Mouse (Mus musculus) midbrain, postnatal 0 days (tissue): ENCODE results near the gene Gnmt. TPM values are rescaled to one million over a fixed set of nuclear protein-coding genes. Genes with fewer than 3 reads are reported as not detected.
A peak's percentile ranks its signal among the peaks of the same experiment; 100 is the strongest.

Source experiments
- ATAC-seq: fragments of 200-750 bp; cut with Nextera tagmentation; 2 replicates; pipeline ENCODE4 v1.8.0; 2017; ENCODE audit warnings: moderate number of reproducible peaks, mild to moderate bottlenecking, moderate TSS enrichment, moderate library complexity; ENCODE audit not compliant: low FRiP score
- DNase-seq: peaks from one replicate; pipeline ENCODE4 v3.0.0-alpha.2; 2015; ENCODE audit warnings: low spot score
- H3K27ac ChIP-seq: fragments of 300-500 bp; sonication (generic); 2 replicates; pipeline ENCODE4 v1.5.1; 2014; ENCODE audit warnings: low read depth, mild to moderate bottlenecking, low read length, mixed read lengths
- H3K27me3 ChIP-seq: fragments of 300-500 bp; sonication (generic); 2 replicates; pipeline ENCODE4 v1.6.1; 2014; ENCODE audit warnings: low read length, control low read depth, mixed read lengths; ENCODE audit not compliant: insufficient read depth
- H3K36me3 ChIP-seq: fragments of 300-500 bp; sonication (generic); 2 replicates; pipeline ENCODE4 v1.6.1; 2014; ENCODE audit warnings: low read length, control low read depth, mixed read lengths; ENCODE audit not compliant: insufficient read depth
- H3K4me1 ChIP-seq: fragments of 300-500 bp; sonication (generic); 2 replicates; pipeline ENCODE4 v1.6.1; 2014; ENCODE audit warnings: mild to moderate bottlenecking, control low read depth, antibody characterized with exemption, low read length, mixed read lengths; ENCODE audit not compliant: insufficient read depth
- H3K4me2 ChIP-seq: fragments of 300-500 bp; sonication (generic); 2 replicates; pipeline ENCODE4 v1.6.1; 2014; ENCODE audit warnings: low read depth, mild to moderate bottlenecking, low read length, mixed read lengths; ENCODE audit not compliant: poor library complexity, severe bottlenecking
- H3K4me3 ChIP-seq: fragments of 300-500 bp; sonication (generic); 2 replicates; pipeline ENCODE4 v1.5.1; 2014; ENCODE audit warnings: low read depth, mild to moderate bottlenecking, low read length, moderate library complexity
- H3K9ac ChIP-seq: fragments of 300-500 bp; sonication (generic); replicated peaks from 2 replicates; pipeline ENCODE4 v1.6.1; 2014; ENCODE audit warnings: mild to moderate bottlenecking, low read length, moderate library complexity, mixed read lengths; ENCODE audit not compliant: poor library complexity, severe bottlenecking
- H3K9me3 ChIP-seq: fragments of 300-500 bp; sonication (generic); 2 replicates; pipeline ENCODE4 v1.6.1; 2016; ENCODE audit warnings: low read length, control low read depth
- CTCF ChIP-seq: IDR thresholded peaks from 2 replicates; pipeline ENCODE4 v1.5.1; 2016; ENCODE audit warnings: antibody characterized with exemption, mild to moderate bottlenecking
- WGBS: fragments of 180-500 bp; shearing (Covaris S2); extraction: QIAGEN DNeasy Blood & Tissue Kit; methylation state at CpG from one replicate; pipeline ENCODE4 v1.1.7; 2014; 5-methylcytosine and 5-hydroxymethylcytosine counted together
- polyA plus RNA-seq: library from polyadenylated mRNA; unstranded; fragments of >200 nt; fragmentation: Nextera tagmentation; extraction: Ambion mirVana; gene quantifications from 2 replicates; pipeline ENCODE4 v1.2.1, GENCODE M21; 2015
- total RNA-seq: library from RNA; depleted of rRNA; stranded (reverse); fragments of >200 nt; gene quantifications from 2 replicates; pipeline ENCODE4 v1.2.3, GENCODE M21; 2014

Gnmt gene
- total and polyA plus RNA-seq, 2 experiments from 2014 or later = 0.27 to 0.88 TPM

DNA sequence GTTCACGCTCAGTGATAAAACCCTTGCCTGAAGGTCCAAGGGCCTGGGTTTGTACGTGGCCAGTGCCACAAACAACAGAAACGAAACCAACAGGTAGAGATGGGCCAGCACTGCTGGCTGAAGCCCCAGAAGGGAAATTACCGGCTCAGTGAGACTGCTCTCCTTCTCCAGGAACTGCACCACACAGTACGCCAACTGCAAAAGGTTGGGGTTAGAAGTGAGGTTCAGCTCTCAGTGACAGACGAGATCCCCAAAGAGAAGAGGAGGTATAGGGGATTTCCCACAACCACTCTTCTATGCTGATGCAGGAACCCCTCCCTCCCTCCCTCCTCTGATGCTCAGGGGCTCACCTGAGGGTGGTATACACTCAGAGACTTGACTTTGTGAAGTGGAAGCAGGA, 43.1 kb downstream of the Gnmt start:
- H3K9me3 ChIP-seq = no peaks in the 10 kb centered on the region
- no peaks in the 10 kb centered on the region for H3K27me3 ChIP-seq
- H3K4me1 ChIP-seq = peaks cover 4% of the 10 kb centered on the region; the same call in 1 of the 2 replicates
- no peak overlapping the region for H3K4me3 ChIP-seq
- peaks cover 41% of the 10 kb centered on the region for H3K36me3 ChIP-seq
- no peak overlapping the region for H3K27ac ChIP-seq
- DNase-seq = no peak
- no peak overlapping the region for H3K9ac ChIP-seq
- H3K4me2 ChIP-seq = no peak overlapping the region
- no peak for TF ChIP-seq CTCF
- 97% methylated on average over 6 of the region's 6 CpGs for WGBS
- no peak for ATAC-seq

DNA sequence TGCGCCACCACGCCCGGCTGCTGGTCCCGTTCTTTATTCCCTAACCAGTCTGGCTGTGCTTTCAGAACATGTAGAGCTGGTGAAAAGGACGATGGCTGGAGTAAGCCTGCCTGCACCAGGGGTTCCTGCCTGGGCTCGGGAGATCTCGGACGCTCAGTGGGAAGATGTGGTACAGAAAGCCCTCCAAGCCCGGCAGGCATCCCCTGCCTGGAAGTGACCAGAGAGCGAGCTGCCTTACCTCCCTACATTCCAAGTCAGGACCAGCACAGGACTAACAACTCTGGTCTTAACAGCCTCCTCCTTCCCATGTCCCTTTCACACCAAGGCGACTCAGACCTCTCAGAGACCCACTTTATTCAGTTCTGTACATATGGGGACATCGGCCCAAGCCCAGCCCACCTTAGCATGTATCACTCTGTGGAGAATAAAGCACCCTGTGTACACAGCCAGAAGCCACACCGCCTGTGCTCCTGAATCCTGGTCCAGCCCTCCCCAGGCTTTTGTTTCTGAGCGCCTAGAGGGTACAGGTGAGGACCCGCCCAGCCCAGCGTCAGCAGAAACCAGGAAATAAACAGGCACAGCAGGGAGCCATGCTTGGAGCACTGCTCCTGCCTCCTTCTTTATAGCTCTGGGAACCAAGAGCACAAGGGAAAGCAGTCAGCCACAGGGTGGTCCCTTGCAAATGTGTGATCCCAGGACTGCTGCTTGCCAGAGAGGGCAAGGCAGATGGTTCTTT, 46.1 kb downstream of the Gnmt start:
- DNase-seq (no peak), ATAC-seq (no peak)
- Histone ChIP-seq H3K4me2 (no peak overlapping the region), H3K27ac (no peak overlapping the region), H3K9me3 (no peaks in the 10 kb centered on the region), H3K9ac (no peak overlapping the region), H3K4me3 (no peak overlapping the region), H3K27me3 (no peaks in the 10 kb centered on the region), H3K36me3 (peaks cover 44% of the 10 kb centered on the region), H3K4me1 (peaks cover 15% of the 10 kb centered on the region; the same call in 1 of the 2 replicates)
- WGBS = 76% methylated on average over 16 of the region's 16 CpGs
- TF ChIP-seq CTCF = no peak

DNA sequence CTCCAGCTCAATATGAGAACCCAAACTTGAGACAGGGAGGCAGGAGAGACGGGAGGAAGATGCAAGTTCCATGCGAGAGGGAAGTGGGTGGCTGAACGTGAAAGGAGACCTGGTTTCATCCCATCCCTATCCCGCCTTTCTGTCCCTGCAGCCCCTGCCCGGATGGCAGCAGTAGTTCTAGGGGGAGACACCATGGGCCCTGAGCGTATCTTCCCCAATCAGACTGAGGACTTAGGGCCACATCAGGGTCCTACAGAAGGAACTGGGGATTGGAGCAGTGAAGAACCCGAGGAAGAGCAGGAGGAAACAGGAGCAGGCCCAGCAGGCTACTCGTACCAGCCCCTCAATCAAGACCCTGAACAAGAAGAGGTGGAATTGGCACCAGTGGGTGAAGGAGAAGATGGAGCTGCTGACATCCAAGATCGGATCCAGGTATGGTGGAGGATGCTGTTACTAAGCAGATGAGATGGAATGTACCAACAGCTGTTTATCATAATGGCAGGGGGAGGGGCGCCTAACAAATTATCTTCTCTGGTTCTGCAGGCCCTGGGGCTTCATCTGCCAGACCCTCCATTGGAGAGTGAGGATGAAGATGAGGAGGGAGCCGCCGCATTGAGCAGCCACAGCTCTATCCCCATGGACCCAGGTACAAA, 47.4 kb downstream of the Gnmt start:
- 25% methylated on average over 12 of the region's 12 CpGs for WGBS
- peak overlapping the region; percentile 91 for H3K4me3 ChIP-seq
- peaks cover 15% of the 10 kb centered on the region; the same call in 1 of the 2 replicates for H3K4me1 ChIP-seq
- ATAC-seq = no peak
- H3K9ac ChIP-seq = peak overlapping the region; percentile 74
- peak overlapping the region; percentile 83 for H3K27ac ChIP-seq
- peak overlapping the region; percentile 91 for H3K4me2 ChIP-seq
- no peaks in the 10 kb centered on the region for H3K27me3 ChIP-seq
- peaks cover 51% of the 10 kb centered on the region for H3K36me3 ChIP-seq
- no peak for DNase-seq
- 0 out of 2 replicates have a peak, but pooled peaks have one; percentile 1 for TF ChIP-seq CTCF
- no peaks in the 10 kb centered on the region for H3K9me3 ChIP-seq

DNA sequence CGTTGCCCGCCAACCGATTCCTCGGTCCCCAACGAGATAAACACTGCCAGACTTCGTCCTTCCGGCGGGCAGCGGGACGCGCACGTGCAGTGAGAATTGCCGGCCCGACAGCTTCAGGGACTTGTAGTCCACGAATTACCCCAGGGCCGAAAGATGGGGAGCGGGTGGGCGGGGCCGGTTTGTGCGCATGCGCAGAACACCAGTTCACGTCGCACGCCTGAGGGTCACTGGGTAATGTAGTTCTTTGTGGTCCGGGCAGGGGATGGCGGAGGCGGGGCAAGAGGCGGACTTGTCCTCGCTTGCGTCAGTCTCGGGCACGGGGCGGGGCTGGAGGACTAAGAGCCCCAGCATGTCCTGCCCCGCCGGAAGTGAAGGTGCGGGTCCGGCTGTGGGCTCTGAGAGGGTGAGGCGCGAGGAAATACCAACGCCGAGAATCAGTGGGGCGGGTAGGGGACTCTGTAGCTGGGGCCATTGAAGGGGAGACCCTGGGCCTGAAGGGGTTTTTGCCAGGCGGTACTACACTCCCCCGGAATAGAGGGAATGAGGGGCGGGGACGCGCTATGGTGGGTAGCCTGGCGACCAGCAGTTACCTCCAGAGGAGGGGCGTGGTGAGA, 48.1 kb downstream of the Gnmt start, which contains the start of gene Klhdc3:
Gene Klhdc3, minus strand, starts transcription at position 155 of the 614 bp plus-strand sequence.
- DNase-seq (peak; percentile 98), ATAC-seq (peak; percentile 96)
- H3K27me3 ChIP-seq = no peaks in the 10 kb centered on the region
- peak within 1 kb of the TSS; percentile 83 for H3K9ac ChIP-seq
- TF ChIP-seq CTCF = peak; percentile 43
- H3K9me3 ChIP-seq = no peaks in the 10 kb centered on the region
- H3K27ac ChIP-seq = peak within 1 kb of the TSS; percentile 83
- peak within 1 kb of the TSS; percentile 91 for H3K4me2 ChIP-seq
- H3K4me3 ChIP-seq = peak within 1 kb of the TSS; percentile 91
- peaks cover 51% of the 10 kb centered on the region for H3K36me3 ChIP-seq
- WGBS = 0% methylated on average over 48 of the region's 49 CpGs
- H3K4me1 ChIP-seq = peaks cover 15% of the 10 kb centered on the region; the same call in 1 of the 2 replicates

DNA sequence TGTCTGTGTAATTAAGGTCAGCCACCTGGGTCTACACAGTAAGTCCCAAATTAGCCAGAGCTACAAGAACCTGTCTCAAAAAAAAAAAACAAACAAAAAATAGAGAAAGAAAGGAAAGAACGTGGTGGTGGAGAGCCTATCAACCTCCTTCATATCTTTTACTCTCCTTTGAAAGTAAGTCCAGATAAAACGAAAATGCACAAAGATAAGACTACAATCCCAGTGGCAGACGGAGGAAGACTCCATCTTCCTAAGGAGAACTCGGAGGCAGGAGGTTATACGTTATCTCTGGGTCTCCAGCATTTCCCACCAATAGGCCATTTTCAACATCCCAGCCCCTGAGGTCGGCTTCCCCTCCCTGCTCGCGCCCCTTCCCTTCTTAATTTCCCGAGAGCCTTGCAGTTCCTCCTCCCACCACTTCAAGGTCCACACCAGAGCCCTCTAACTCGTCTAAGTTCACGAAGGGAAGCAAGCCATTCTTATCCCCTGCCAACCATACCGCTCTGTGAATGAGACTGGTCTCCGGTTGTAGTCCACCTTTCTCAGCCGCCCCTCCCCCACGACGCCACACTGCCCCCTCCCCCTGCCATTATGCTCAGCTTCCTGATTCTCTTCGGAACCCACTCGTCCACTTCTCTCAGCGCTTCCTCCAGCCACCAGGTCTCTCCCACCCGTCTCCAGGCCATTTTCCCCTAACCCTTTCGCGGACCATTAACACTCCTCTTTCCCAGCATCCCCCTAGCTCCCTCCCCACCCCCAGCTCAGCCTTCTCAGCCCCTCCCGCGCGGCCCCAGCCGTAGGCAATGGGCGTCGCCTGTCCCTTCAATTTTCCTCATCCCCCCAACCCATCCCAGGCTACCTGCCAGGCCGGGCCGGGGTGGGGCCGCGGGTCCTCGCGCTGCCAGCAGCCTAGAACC, 48.9 kb downstream of the Gnmt start:
- 2% methylated on average over 33 of the region's 34 CpGs for WGBS
- Histone ChIP-seq H3K4me2 (peak overlapping the region; percentile 59), H3K27ac (peak overlapping the region; percentile 83), H3K4me1 (peaks cover 15% of the 10 kb centered on the region; the same call in 1 of the 2 replicates), H3K9me3 (no peaks in the 10 kb centered on the region), H3K36me3 (peaks cover 52% of the 10 kb centered on the region), H3K4me3 (peak overlapping the region; percentile 91), H3K9ac (peak overlapping the region; percentile 83), H3K27me3 (no peaks in the 10 kb centered on the region)
- TF ChIP-seq CTCF = peak; percentile 53
- DNase-seq (peak; percentile 69), ATAC-seq (peak; percentile 55)
